Mouse (Mus musculus) spleen, adult 12 weeks (tissue): Measurements from ENCODE around the gene Rnf224.

Source experiments
- DNase-seq: peaks from one replicate; pipeline ENCODE4 v3.0.0; 2022; ENCODE audit warnings: low spot score

The Rnf224 gene

DNA sequence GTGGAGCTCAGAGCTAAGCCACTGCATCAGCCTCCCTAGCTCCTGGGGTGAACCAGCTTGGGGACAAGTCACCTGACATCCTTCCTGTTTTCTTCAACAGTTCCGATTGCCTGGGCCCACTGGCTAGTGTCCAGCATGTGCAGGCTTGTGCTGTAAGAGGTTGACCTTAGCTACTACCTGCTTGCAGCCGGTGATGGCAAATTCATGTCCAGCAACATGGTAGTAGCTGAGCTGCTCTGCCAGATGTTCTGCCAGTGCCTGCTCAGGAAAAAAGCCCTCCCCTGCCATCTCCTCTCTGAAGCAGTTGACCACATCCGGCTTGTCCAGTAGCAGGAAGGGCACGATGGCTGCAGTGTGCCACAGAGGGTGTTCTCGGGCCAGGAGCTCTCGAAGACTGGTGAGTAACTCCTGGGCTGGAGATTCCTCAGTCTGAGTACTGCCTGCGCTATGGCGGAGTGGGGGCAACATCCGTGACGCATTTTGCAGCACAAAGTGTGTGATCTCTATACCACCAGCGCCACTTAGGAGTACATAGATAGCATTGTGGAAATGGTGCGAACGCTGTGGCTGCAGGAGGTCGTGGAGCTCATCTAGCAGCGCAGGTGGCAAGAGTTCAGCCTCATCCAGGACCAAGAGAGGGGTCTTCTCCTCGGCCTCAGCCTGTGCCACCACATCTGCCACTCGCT lies 42.0 kb downstream of the Rnf224 start:
- no peak for DNase-seq

- DNase-seq, result no peak
Observed at GRCm38 (mm10) chr2:25194006-25194405, 42.6 kb downstream of the Rnf224 start.

DNA sequence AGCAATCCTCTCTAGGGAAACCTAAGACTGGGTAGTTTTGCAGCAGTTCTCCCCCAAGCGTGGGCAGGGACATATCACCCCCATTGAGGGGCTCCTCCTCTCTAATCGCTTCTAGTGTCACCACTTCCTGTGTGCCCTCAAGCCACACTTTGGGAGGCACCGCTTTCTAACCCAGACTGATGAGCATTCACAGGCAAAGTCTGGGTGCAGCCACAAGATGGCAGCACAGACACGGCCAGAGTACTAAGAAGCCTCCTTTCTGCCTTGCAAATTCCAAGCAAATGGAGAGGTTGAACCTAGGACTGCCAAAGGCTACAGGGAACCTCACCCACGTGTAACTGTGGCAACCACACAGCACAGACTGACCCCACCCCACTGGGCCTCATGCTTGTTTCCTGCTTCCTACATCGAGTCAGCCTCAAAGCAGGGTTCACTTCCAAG lies 43.2 kb downstream of the Rnf224 start:
- DNase-seq, result peak; percentile 71

- DNase-seq, result no peak
Observed at GRCm38 (mm10) chr2:25187841-25188240, 48.7 kb downstream of the Rnf224 start.

- DNase-seq, result no peak
Observed at GRCm38 (mm10) chr2:25186575-25186930, 50.0 kb downstream of the Rnf224 start.

GRCm38 (mm10) chr2:25185625-25186574 lies 50.7 kb downstream of the Rnf224 start:
- DNase-seq, result no peak

DNA sequence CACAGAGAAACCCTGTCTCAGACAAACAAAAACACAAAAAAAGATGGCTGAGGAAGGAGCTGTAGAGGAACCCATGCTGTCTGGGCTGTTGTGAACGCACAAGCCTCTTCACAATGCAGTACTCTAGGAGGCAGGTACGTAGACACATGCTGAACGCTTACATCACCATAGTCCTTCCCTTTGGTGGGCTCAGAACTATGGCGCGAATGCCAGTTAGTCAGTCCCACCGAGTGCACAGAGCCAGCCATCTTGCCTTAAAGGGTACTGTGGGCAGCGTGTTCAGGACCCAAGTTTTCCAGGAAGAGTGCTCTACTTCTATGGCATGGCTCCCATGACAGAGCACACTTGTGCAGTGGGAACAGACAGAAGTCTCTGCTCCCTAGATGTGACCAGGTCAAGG lies 52.1 kb downstream of the Rnf224 start:
- no peak for DNase-seq
